Comparison of ENCODE assay signal across 9 mouse cellular contexts in the genomic region with DNA sequence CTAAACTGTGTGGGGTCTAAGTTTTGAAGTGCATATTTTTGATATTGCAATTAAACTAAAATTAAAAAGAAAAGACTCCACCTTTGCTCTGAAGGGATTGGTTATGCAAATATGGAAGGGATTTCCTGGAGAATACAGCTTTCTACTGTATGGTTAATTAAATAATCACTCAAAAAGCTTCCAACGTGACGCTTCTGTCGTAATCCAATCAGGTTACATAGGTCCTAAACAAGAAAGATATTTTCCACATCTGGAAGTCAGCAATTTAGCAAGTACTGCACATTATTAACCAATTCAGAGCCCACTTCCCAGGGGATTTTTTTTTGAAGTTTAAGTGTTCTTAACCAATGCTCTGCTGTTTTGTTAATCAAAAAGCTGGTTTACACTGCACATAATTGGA. TPM values are rescaled to one million over a fixed set of nuclear protein-coding genes. Genes with fewer than 3 reads are reported as not detected.
DNase-seq lines count a peak whose midpoint lies in the region; ATAC-seq and TF ChIP-seq lines count a peak whose summit lies in the region.
"Had no signal": no experiment of that assay in that cellular context is flagged by ENCODE, and none has a peak within 500 bp of the region (broad histone marks: within the 10 kb centered on the region; RNA-seq: fewer than 3 reads in every experiment).

No protein-coding gene starts in this region.

- TF ChIP-seq POLR2A in cortical plate, adult 2 months (IDR thresholded peaks at IDR 0.05; ENCODE audit: extremely low read depth, insufficient read depth, low read length), result no peak
- no peak for TF ChIP-seq POLR2A in myocyte (IDR thresholded peaks at IDR 0.05; ENCODE audit: insufficient read length, low read depth)

- TF ChIP-seq CTCF in cortical plate, adult 2 months (IDR thresholded peaks at IDR 0.05; ENCODE audit: extremely low read depth, insufficient read depth, low read length), result no peak

- H3K36me3 ChIP-seq in hindbrain, embryonic 15.5 days, result no peaks in the 10 kb centered on the region
- no peaks in the 10 kb centered on the region for H3K36me3 ChIP-seq in myocyte (ENCODE audit: control insufficient read depth, insufficient read depth)

- H3K79me2 ChIP-seq in myocyte (ENCODE audit: control insufficient read depth, insufficient read depth), result peaks cover 37% of the 10 kb centered on the region

- H3K27ac ChIP-seq in cortical plate, adult 2 months (ENCODE audit: insufficient read depth, low read length), result peak overlapping the region; percentile 51
- H3K27ac ChIP-seq in hindbrain, embryonic 15.5 days (replicated peaks), result peak overlapping the region; percentile 93

- no peaks in the 10 kb centered on the region; the same call in 1 of the 2 replicates for H3K4me1 ChIP-seq in cortical plate, adult 2 months (ENCODE audit: control insufficient read depth, insufficient read depth, low read length)
- peaks cover 34% of the 10 kb centered on the region for H3K4me1 ChIP-seq in hindbrain, embryonic 15.5 days (replicated peaks)

- 19% methylated on average over 3 of the region's 3 CpGs for WGBS in hindbrain, embryonic 15.5 days

- peak overlapping the region; percentile 90; the same call in 1 of the 2 replicates for H3K4me3 ChIP-seq in cortical plate, adult 2 months (ENCODE audit: insufficient read depth, low read length)
- H3K4me3 ChIP-seq in hindbrain, embryonic 15.5 days, result peak overlapping the region; percentile 80
- H3K4me3 ChIP-seq in myocyte, result peak overlapping the region; percentile 87

- no peak for ATAC-seq in hindbrain, embryonic 15.5 days (ENCODE audit: low FRiP score, low read depth)

- no peak overlapping the region for H3ac ChIP-seq in myocyte (ENCODE audit: control insufficient read depth, insufficient read length)

- H3K4me2 ChIP-seq in hindbrain, embryonic 15.5 days, result peak overlapping the region; percentile 81
- H3K4me2 ChIP-seq in myocyte (ENCODE audit: low read depth), result peak overlapping the region; percentile 75

- DNase-seq in kidney, postnatal 10 days, result peak; percentile 3
- no peak for DNase-seq in kidney, postnatal 14 days
- no peak for DNase-seq in adrenal gland, postnatal 14 days
- no peak for DNase-seq in spleen, postnatal 4 days (ENCODE audit: low spot score in 2 of 2)
- no peak for DNase-seq in right cerebral cortex, postnatal 36 days (ENCODE audit: low spot score in 2 of 2)
- DNase-seq: lung, adult 2 months had no signal

- H3K27me3 ChIP-seq in hindbrain, embryonic 15.5 days, result 0 out of 2 replicates have a peak, but pooled peaks cover 2% of the 10 kb centered on the region
- no peaks in the 10 kb centered on the region for H3K27me3 ChIP-seq in myocyte (ENCODE audit: control insufficient read depth, insufficient read depth, insufficient read length)

- peak overlapping the region; percentile 8; the same call in 1 of the 2 replicates for H3K9ac ChIP-seq in hindbrain, embryonic 15.5 days

- no peaks in the 10 kb centered on the region for H3K9me3 ChIP-seq in hindbrain, embryonic 15.5 days

TF ChIP-seq in myocyte, 11 proteins besides CTCF, POLR2A, EP300 and RAD21:
- TF ChIP-seq POLR2AphosphoS2 (IDR thresholded peaks at IDR 0.05; ENCODE audit: insufficient read length, low read depth) (no peak), MYOG (IDR thresholded peaks at IDR 0.05; ENCODE audit: control insufficient read depth in 1 of 3, insufficient read depth in 1 of 3, insufficient read length in 2 of 3, low read depth in 2 of 3) (no peak), REST (IDR thresholded peaks at IDR 0.05; ENCODE audit: insufficient read depth, insufficient read length) (no peak), E2F4 (IDR thresholded peaks at IDR 0.05; ENCODE audit: insufficient read depth) (no peak), MAX (IDR thresholded peaks at IDR 0.05; ENCODE audit: low read depth) (no peak), SRF (IDR thresholded peaks at IDR 0.05; ENCODE audit: control insufficient read depth, insufficient read length, low read depth) (no peak), USF1 (IDR thresholded peaks at IDR 0.05; ENCODE audit: low read depth) (no peak), TCF12 (IDR thresholded peaks at IDR 0.05; ENCODE audit: insufficient read depth, poor library complexity, severe bottlenecking) (no peak)

RNA-seq across cellular contexts. Expression of gene Zeb2, which starts 3.3 kb away (rescaled TPM):
- 63.2 and 65.4 TPM in 2 replicates for polyA plus RNA-seq in cortical plate, adult 2 months (2012; rRNA removed)
- 37.0 and 38.0 TPM in 2 replicates for polyA plus RNA-seq in hindbrain, embryonic 15.5 days (2015; fragmentation: Nextera tagmentation; extraction: Ambion mirVana)
- polyA plus RNA-seq in myocyte (2012; fragmentation: generic; extraction: Trizol), result 10.8 TPM
- total RNA-seq in adrenal gland, postnatal 14 days (2021), result 153 and 158 TPM in 2 replicates
